Mouse (Mus musculus) bone marrow macrophage, adult 2 months (primary cell): ENCODE measurements around the gene Pnpt1. TPM values are rescaled to one million over a fixed set of nuclear protein-coding genes. Genes with fewer than 3 reads are reported as not detected.
A peak's percentile ranks its signal among the peaks of the same experiment; 100 is the strongest.

Experiments
- H3K27ac ChIP-seq: 2 replicates; pipeline ENCODE4 v1.5.1; 2012; ENCODE audit warnings: low read depth, low read length; ENCODE audit not compliant: insufficient read depth
- H3K4me1 ChIP-seq: 2 replicates; pipeline ENCODE4 v1.6.1; 2012; ENCODE audit warnings: low read length; ENCODE audit not compliant: control insufficient read depth, insufficient read depth
- H3K4me3 ChIP-seq: 2 replicates; pipeline ENCODE4 v1.5.1; 2012; ENCODE audit warnings: mild to moderate bottlenecking, low read length, moderate library complexity; ENCODE audit not compliant: insufficient read depth
- CTCF ChIP-seq: IDR thresholded peaks from 2 replicates; pipeline ENCODE4 v1.5.1; 2012; ENCODE audit warnings: low read depth, mild to moderate bottlenecking, low read length, moderate library complexity
- POLR2A ChIP-seq: IDR thresholded peaks from 2 replicates; pipeline ENCODE4 v1.6.1; 2012; ENCODE audit warnings: mild to moderate bottlenecking, low read depth, low read length, borderline replicate concordance
- polyA plus RNA-seq: library from polyadenylated mRNA; stranded (reverse); fragments of >200 nt; gene quantifications from 2 replicates; pipeline ENCODE4 v1.2.4, GENCODE M21; 2012; ENCODE audit not compliant: missing spikeins, insufficient read depth, insufficient read length

Gene Pnpt1
- polyA plus RNA-seq, 1 experiment = 22.5 TPM

DNA sequence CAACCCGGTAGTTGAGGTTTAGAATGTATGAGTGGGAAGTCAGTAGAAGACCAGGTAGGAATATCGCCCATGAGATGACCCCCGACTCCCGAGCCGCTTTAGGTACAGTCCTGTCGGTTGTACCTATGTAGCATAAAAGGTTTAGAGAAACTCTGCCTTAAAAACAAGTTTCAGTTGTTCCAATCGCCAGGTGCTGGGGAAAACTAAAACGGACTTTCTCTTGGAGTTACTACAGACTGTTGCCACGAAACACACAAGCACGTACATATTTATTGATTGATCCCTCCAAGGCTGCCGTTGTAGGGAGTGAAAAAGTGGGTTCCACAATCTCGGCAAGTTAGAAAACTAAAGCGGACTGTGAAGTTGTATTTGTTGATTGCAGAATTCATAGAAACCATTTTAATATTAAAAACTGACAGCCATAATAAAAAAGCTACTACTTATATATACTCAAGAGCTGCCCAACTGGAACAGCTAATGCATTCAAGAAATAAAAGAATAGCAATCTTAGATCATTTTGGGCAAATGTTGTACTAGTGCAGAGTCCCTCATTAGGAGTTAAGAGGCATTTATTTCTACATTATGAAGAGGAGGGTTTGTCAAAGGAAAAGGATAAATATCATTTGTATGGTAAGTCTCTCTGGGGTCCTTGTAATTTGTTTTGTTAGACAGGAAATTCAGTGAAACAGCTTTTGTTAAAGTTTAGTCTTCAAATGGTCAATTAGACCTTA, 43.3 kb downstream of the Pnpt1 start:
- H3K4me3 ChIP-seq = peak overlapping the region; percentile 85
- peaks cover 7% of the 10 kb centered on the region for H3K4me1 ChIP-seq
- no peak overlapping the region; the same call in 1 of the 2 replicates for H3K27ac ChIP-seq
- TF ChIP-seq CTCF (no peak), POLR2A (no peak)

DNA sequence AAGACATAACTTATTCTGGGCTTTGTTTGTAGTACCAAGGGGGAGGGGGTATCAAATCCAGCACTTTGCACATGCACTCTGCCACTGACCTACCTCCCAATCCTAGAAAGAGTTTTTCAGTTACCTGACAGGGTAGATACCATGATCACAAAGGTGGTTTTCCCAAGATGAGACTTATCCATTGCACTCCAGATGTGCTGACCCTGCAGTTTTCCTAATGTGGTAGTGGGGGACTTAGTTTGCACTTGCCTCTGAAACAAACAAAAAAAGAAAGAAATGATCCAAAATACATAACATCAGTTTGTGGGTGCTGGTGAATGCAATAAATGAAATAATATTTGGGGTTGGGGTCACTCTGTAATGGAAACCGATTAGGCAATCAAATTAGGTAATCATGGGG, 48.8 kb downstream of the Pnpt1 start:
- H3K27ac ChIP-seq = no peak overlapping the region
- H3K4me3 ChIP-seq = no peak overlapping the region
- H3K4me1 ChIP-seq = no peaks in the 10 kb centered on the region
- TF ChIP-seq CTCF (no peak), POLR2A (no peak)

DNA sequence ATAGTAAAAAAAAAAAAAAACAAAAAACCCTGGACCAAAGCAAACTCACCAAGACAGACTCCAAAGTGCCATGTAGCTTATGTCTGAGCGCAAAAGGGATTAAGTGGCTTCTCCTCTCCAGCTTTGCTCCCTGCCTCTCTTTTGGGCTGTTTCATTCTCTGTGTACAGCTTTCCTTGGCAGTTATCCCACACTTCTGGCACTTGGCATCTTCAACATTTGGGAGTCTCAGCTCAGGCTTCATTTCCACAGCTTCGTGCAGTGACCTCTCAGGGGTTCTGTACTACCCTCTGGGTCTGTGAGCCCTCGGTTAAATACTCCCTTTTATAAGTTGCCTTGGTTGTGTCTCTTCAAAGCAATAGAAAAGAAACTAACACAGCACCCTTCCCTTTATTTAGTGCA, 50.1 kb downstream of the Pnpt1 start:
- Histone ChIP-seq H3K4me1 (no peaks in the 10 kb centered on the region), H3K27ac (no peak overlapping the region), H3K4me3 (no peak overlapping the region)
- TF ChIP-seq POLR2A (no peak), CTCF (no peak)

DNA sequence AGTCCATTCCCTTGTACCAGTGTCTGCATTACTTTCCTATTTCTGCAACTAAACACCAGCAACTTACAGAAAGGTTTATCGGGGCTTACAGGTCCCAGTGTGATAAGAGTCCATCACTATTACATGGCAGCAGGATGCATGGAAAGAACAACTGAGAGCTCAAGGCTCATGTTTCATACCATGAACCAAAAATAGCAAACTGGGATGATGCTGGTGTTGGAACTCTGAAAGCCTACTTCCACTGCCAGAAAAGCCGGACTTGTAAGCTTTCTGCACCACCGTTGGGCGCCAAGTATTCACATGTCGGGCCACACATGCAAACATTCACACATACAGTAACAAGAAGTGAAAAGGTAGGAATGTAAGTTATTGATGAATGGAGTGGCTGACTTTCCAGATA, 51.2 kb downstream of the Pnpt1 start:
- Histone ChIP-seq H3K4me1 (no peaks in the 10 kb centered on the region), H3K4me3 (no peak overlapping the region), H3K27ac (no peak overlapping the region)
- no peak for TF ChIP-seq POLR2A
- TF ChIP-seq CTCF = no peak

DNA sequence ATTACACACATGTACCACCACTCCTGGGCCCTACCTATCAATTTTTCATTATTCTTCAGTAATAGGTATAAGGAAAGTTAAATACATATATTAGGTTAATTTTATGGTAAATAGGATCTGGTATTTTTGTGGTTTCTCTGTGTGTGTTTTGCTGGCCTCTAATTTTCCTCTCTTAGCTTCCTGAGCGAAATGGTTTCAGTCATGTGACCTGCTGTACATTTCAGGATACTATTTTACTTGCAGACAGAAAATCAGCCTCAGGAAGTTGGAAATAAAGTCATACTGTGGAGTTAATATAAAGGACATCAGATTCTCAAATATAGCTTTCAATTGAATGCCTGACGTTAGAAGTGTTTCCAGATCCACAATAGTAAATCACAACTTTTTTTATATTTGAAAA, 58.4 kb downstream of the Pnpt1 start:
- Histone ChIP-seq H3K4me1 (peaks cover 6% of the 10 kb centered on the region), H3K27ac (peak overlapping the region; percentile 57), H3K4me3 (no peak overlapping the region)
- TF ChIP-seq POLR2A = no peak
- TF ChIP-seq CTCF = no peak

DNA sequence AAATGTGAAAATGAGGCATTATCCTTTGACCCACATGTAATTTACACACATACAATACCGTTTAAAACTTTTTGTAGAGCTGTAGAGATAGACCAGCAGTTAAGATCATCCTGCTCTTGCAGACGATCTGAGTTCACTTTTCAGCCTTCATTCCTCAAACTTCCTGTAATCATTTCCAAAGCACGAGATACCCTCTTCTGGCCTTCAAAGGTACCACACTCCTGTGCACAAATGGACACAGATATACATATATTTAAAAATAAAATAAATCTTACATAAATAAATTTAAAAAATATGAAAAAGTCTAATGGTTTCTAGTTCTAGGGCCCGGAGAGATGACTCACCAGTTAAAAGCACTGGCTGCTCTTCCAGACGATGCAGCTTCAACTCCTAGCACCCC, 73.1 kb downstream of the Pnpt1 start:
- TF ChIP-seq POLR2A = no peak
- TF ChIP-seq CTCF = no peak
- no peak overlapping the region for H3K4me3 ChIP-seq
- no peaks in the 10 kb centered on the region for H3K4me1 ChIP-seq
- H3K27ac ChIP-seq = no peak overlapping the region

DNA sequence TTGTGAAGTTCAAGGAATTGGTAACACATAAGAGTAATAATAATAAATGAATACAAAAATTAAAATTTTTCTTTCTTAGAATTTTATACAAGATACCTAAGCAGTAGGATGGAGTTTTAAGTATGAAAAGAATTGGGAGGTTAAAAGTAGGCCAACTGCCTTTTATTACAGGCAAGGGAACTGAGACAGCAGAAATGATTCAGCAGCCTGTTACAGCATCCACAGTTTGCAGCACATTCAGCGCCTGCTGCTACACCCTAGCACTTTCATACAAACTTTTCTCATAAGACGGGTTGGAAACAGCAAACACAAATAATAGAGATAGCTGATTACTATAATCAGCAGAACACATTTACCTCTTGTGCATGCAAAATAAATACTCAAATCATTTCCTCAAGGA, 79.2 kb downstream of the Pnpt1 start:
- Histone ChIP-seq H3K4me3 (no peak overlapping the region), H3K4me1 (no peaks in the 10 kb centered on the region), H3K27ac (no peak overlapping the region)
- TF ChIP-seq CTCF = no peak
- TF ChIP-seq POLR2A = no peak

Other genes starting within 250 kb of the Pnpt1 start
- gene Ppp4r3b, start 42.1 kb downstream of the Pnpt1 start, polyA plus RNA-seq = 42.5 and 49.7 TPM in 2 replicates
- 23.5 and 23.6 TPM in 2 replicates for gene Cfap36, start 116.7 kb downstream of the Pnpt1 start, polyA plus RNA-seq
- 21.8 and 23.5 TPM in 2 replicates for gene Ccdc88a, start 242.9 kb downstream of the Pnpt1 start, polyA plus RNA-seq